31 mouse cellular contexts compared by ENCODE assay signal in the genomic region with DNA sequence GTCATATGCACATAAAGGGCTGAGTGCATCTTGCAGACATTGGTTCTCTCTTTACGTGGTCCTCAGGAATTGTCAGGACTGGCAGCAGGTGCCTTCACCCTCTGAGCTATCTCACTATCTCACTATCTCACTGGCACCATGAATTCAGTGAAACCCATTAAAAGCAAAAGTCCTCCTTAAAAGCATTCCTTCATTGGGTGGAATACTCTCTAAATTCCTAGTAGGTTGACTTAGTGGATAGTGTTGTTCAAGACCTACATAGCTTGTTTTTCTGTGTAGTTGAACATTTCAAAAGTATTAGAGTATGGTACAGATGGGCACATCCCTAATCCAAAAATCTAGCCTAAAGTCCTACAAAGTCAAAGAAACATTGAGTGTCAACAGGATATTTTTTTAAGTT. TPM values are rescaled to one million over a fixed set of nuclear protein-coding genes. Genes with fewer than 3 reads are reported as not detected.
"Had no signal": no experiment of that assay in that cellular context is flagged by ENCODE, and none has a peak within 500 bp of the region (broad histone marks: within the 10 kb centered on the region; RNA-seq: fewer than 3 reads in every experiment).

No protein-coding gene starts in this region.

- H3K9ac ChIP-seq: embryonic facial prominence, embryonic 12.5 days; embryonic facial prominence, embryonic 13.5 days; embryonic facial prominence, embryonic 15.5 days; forebrain, embryonic 12.5 days; forebrain, embryonic 13.5 days; forebrain, embryonic 15.5 days; forebrain, postnatal 0 days had no signal

- H3K27me3 ChIP-seq: embryonic facial prominence, embryonic 12.5 days; embryonic facial prominence, embryonic 13.5 days; embryonic facial prominence, embryonic 15.5 days; forebrain, embryonic 12.5 days; forebrain, embryonic 13.5 days; forebrain, embryonic 15.5 days had no signal

- DNase-seq: cerebellum, adult 2 months; cerebellum, adult 8-10 months; cerebellum, adult 9-10 months; cerebellum, adult 9-11 months; cerebellum, postnatal 10 days; cerebellum, postnatal 14 days; cerebellum, postnatal 25 days; cerebellum, postnatal 36 days; embryo, embryonic 11 days; forebrain, postnatal 0 days; gastrocnemius, adult 2 months; gastrocnemius, postnatal 10 days; gastrocnemius, postnatal 14 days; gastrocnemius, postnatal 25 days; gastrocnemius, postnatal 36 days; heart, adult 18-20 months; heart, adult 2 months had no signal

- H3K9me3 ChIP-seq: embryonic facial prominence, embryonic 10.5 days; embryonic facial prominence, embryonic 12.5 days; embryonic facial prominence, embryonic 13.5 days; embryonic facial prominence, embryonic 15.5 days; forebrain, embryonic 10.5 days; forebrain, embryonic 12.5 days; forebrain, embryonic 13.5 days; forebrain, embryonic 15.5 days had no signal

- H3K4me2 ChIP-seq: embryonic facial prominence, embryonic 12.5 days; embryonic facial prominence, embryonic 13.5 days; embryonic facial prominence, embryonic 15.5 days; forebrain, embryonic 12.5 days; forebrain, embryonic 13.5 days; forebrain, embryonic 15.5 days had no signal

- H3K4me1 ChIP-seq: embryonic facial prominence, embryonic 12.5 days; embryonic facial prominence, embryonic 13.5 days; embryonic facial prominence, embryonic 15.5 days; forebrain, embryonic 10.5 days; forebrain, embryonic 12.5 days; forebrain, embryonic 13.5 days; forebrain, embryonic 15.5 days had no signal

- ATAC-seq: forebrain, embryonic 13.5 days; forebrain, embryonic 14.5 days; forebrain, embryonic 15.5 days; forebrain, embryonic 16.5 days; forebrain, postnatal 0 days had no signal

- H3K36me3 ChIP-seq: embryonic facial prominence, embryonic 10.5 days; embryonic facial prominence, embryonic 12.5 days; embryonic facial prominence, embryonic 13.5 days; embryonic facial prominence, embryonic 15.5 days; forebrain, embryonic 10.5 days; forebrain, embryonic 12.5 days; forebrain, embryonic 15.5 days had no signal

- H3K4me3 ChIP-seq: embryonic facial prominence, embryonic 10.5 days; embryonic facial prominence, embryonic 12.5 days; embryonic facial prominence, embryonic 13.5 days; embryonic facial prominence, embryonic 15.5 days; erythroblast, embryonic 14.5 days; forebrain, embryonic 10.5 days; forebrain, embryonic 12.5 days; forebrain, embryonic 13.5 days; forebrain, embryonic 15.5 days; gastrocnemius, adult 2 months; heart, adult 2 months had no signal

- H3K27ac ChIP-seq: embryonic facial prominence, embryonic 10.5 days; embryonic facial prominence, embryonic 12.5 days; embryonic facial prominence, embryonic 13.5 days; embryonic facial prominence, embryonic 15.5 days; forebrain, embryonic 10.5 days; forebrain, embryonic 12.5 days; forebrain, embryonic 13.5 days; forebrain, embryonic 15.5 days; gastrocnemius, adult 2 months; heart, adult 2 months had no signal

RNA-seq across cellular contexts. Expression of a gene that starts 55.4 kb away (rescaled TPM):
- polyA plus RNA-seq: cerebellum, adult 2 months; cortical plate, adult 2 months; embryonic facial prominence, embryonic 10.5 days; embryonic facial prominence, embryonic 11.5 days; embryonic facial prominence, embryonic 12.5 days; embryonic facial prominence, embryonic 13.5 days; erythroblast, embryonic 14.5 days; forebrain, embryonic 10.5 days; forebrain, embryonic 11.5 days; forebrain, embryonic 12.5 days; forebrain, embryonic 13.5 days; forebrain, embryonic 14.5 days; forebrain, embryonic 15.5 days; forebrain, embryonic 16.5 days; forebrain, postnatal 0 days had no signal
